Mouse (Mus musculus): ENCODE measurements at regions not wholly inside any gene's neighbourhood (a gene's known extent, or its start where the extent isn't known, plus 50 kb on each side); places are given as distances from the start of the nearest gene placed in this dataset.

DNA sequence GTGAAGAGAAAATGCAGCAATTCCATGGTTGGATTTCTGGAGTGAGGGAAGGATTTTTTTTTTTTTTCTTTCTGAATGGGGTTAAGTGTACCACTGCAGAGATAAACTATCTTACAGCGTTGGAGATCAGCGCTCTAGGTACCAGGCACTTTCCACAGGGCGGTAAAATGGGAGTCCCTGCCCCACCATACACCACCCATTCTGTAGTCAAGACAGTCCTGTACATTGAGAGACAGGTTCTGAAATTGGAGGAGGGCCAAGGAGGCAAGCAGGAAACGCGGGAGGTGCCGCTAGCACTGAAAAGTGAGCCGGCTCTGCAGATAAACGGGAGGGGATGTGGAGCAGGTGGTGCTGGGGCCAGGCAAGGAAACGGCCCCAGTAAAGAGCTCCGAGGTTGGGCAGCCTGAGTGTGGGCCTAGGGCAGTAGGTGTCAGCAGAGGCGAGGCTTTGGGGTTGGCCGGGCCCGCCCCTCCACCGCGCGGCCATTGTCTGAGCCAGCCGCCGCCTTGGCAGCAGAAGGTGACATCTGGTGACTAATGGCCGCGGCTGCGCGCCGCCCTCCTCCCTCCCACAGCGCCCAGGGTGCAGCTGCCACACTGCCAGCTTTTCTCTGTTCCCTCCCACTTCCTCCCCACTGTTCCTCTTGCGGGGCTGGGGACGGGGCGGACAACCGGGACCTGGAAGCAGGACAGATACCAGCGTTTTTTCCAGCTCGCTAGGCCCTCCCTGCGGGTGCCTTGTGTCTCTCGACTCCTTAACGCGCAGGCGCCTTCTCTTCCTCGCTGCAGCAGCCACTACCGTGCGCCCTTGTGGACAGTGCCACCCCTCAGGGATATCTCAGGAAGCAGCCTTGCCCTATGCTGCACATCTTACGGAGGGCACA is 292.1 kb downstream of the Rps24 start:
- Histone ChIP-seq H3K27me3 (ENCODE audit: control insufficient read depth, insufficient read depth, low read length) (no peaks in the 10 kb centered on the region), H3K4me3 (ENCODE audit: low read depth, low read length) (peak overlapping the region; percentile 26), H3K9ac (ENCODE audit: low read length) (peak overlapping the region; percentile 59), H3K4me1 (ENCODE audit: control insufficient read depth, insufficient read depth, low read length) (peaks cover 9% of the 10 kb centered on the region), H3K27ac (ENCODE audit: low read depth, low read length) (peak overlapping the region; percentile 92), H3K36me3 (ENCODE audit: control insufficient read depth, insufficient read depth, low read length) (no peaks in the 10 kb centered on the region), H3K9me3 (ENCODE audit: control insufficient read depth, low read length) (no peaks in the 10 kb centered on the region), H3K4me2 (ENCODE audit: low read depth) (peak overlapping the region; percentile 47)
- ATAC-seq (ENCODE audit: insufficient read depth, low FRiP score, low TSS enrichment) (peak; percentile 96), DNase-seq (ENCODE audit: low spot score) (peak; percentile 94)
- WGBS, result 1% methylated on average over 31 of the region's 39 CpGs

DNA sequence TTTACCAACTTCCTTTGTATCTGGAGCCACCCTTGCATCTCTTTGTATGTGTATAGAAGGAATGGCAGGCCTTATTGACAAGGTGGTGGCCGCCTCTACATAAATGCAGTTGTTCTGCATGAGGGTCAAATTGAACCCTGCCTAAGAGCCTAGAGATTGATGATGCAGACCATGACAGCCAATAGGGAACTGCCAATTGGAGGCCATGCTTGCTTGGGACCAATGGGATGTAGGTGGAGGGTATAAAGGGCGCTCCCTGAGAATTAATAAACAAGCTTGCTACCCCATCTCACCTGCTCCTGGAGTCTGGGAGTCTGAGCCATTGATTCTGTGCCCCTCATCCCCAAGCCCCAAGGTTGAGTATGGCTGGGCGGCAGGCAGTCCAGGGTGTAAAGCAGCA is 294.7 kb downstream of the Rps24 start:
- no peak for ATAC-seq (ENCODE audit: insufficient read depth, low FRiP score, low TSS enrichment)
- Histone ChIP-seq H3K27ac (ENCODE audit: low read depth, low read length) (no peak overlapping the region), H3K4me2 (ENCODE audit: low read depth) (no peak overlapping the region), H3K36me3 (ENCODE audit: control insufficient read depth, insufficient read depth, low read length) (no peaks in the 10 kb centered on the region), H3K9me3 (ENCODE audit: control insufficient read depth, low read length) (no peaks in the 10 kb centered on the region), H3K4me3 (ENCODE audit: low read depth, low read length) (no peak overlapping the region), H3K27me3 (ENCODE audit: control insufficient read depth, insufficient read depth, low read length) (no peaks in the 10 kb centered on the region), H3K4me1 (ENCODE audit: control insufficient read depth, insufficient read depth, low read length) (peaks cover 9% of the 10 kb centered on the region), H3K9ac (ENCODE audit: low read length) (no peak overlapping the region)
- 79% methylated on average over 3 of the region's 3 CpGs for WGBS
- DNase-seq (ENCODE audit: low spot score), result no peak

DNA sequence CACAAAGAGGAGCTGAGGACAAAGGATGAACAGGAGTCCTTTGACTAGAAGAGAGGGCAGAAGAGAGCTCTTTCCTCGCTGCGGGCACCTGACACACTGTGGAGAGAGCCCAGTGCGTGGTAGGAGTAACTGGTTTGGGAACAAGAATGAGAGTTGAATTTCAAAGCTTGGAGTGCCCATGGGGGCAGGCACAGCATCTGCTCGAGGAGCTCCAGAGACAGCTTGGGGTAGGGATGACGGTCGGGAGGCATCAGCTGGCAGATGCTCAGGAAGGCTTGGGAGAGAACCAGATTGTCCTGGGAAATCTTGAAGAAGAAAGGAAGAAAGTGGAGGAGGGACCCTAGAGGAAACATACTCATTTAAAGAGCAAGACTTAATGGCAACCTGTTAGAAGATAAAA is 297.0 kb downstream of the Rps24 start:
- Histone ChIP-seq H3K27me3 (ENCODE audit: control insufficient read depth, insufficient read depth, low read length) (no peaks in the 10 kb centered on the region), H3K4me2 (ENCODE audit: low read depth) (no peak overlapping the region), H3K27ac (ENCODE audit: low read depth, low read length) (no peak overlapping the region), H3K4me3 (ENCODE audit: low read depth, low read length) (no peak overlapping the region), H3K9me3 (ENCODE audit: control insufficient read depth, low read length) (no peaks in the 10 kb centered on the region), H3K9ac (ENCODE audit: low read length) (no peak overlapping the region), H3K36me3 (ENCODE audit: control insufficient read depth, insufficient read depth, low read length) (no peaks in the 10 kb centered on the region), H3K4me1 (ENCODE audit: control insufficient read depth, insufficient read depth, low read length) (peaks cover 9% of the 10 kb centered on the region)
- WGBS, result 74% methylated on average over 6 of the region's 6 CpGs
- ATAC-seq (ENCODE audit: insufficient read depth, low FRiP score, low TSS enrichment) (no peak), DNase-seq (ENCODE audit: low spot score) (no peak)

DNA sequence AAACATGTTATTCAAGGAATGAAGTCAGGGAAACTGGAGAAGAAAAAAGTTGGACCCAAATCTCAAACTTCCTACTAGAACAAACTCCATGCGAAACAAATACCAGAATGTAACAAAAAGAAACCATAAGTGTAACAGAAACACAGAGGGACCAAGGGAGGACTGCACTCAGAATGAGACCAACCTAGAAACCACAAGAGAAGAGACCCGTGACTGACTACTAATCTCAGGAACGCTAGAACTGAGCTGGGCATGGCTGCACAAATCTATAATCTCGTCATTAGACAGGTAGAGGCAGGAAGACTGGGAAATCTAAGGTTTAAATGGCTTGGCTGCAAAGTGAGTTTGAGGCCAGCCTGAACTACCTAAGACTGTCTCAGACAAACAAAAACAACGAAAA is 298.5 kb downstream of the Rps24 start:
- Histone ChIP-seq H3K27ac (ENCODE audit: low read depth, low read length) (no peak overlapping the region), H3K36me3 (ENCODE audit: control insufficient read depth, insufficient read depth, low read length) (no peaks in the 10 kb centered on the region), H3K9me3 (ENCODE audit: control insufficient read depth, low read length) (no peaks in the 10 kb centered on the region), H3K4me3 (ENCODE audit: low read depth, low read length) (no peak overlapping the region), H3K4me1 (ENCODE audit: control insufficient read depth, insufficient read depth, low read length) (no peaks in the 10 kb centered on the region; the same call in 1 of the 2 replicates), H3K4me2 (ENCODE audit: low read depth) (no peak overlapping the region), H3K27me3 (ENCODE audit: control insufficient read depth, insufficient read depth, low read length) (no peaks in the 10 kb centered on the region), H3K9ac (ENCODE audit: low read length) (no peak overlapping the region)
- ATAC-seq (ENCODE audit: insufficient read depth, low FRiP score, low TSS enrichment), result no peak
- DNase-seq (ENCODE audit: low spot score), result no peak
- whole genome bisulfite sequencing, result 89% methylated on average over 5 of the region's 5 CpGs

DNA sequence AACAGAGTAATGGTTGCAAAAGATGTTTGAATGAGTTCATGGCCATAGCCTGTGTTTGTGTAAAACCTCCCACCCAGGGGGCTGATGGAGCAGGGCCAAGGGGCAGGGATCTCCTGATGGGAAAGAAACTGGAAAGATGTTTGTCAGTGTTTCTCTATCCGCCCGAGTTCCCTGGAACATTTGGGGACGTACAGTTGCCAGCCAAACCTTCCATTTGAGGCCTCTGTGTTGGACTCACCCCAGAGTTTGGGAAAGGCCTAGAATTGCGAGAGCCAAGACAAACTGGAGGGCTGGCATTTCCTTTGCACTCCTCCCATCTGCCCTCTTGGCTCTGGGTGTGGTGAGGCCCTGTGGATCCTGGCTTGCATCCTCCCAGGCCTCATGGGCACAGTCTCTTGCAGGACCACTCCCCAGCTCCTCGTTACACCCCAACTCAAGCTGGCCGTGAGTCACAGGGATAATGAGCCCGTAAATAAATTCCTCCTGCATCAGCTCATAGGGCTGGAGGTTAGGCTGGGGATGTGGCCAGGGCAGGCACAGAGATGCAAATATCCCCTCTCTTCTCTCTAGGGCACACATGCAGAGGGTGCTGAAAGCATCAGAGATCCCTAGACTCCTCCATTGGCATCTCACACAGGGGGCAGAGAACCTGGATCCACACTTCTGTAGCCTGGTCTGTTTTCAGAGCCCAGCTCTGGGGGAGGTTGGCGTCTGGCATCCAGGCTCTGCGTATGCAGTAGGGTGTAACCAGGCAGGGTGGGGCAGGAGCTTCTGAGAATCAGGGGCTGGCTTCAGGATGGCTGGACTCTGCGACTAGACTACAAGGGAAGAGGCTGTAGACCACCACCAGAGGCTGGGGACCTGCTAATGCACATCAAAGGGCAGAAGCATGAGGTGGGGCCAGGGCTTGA is 306.7 kb downstream of the Rps24 start:
- Histone ChIP-seq H3K9me3 (ENCODE audit: control insufficient read depth, low read length) (no peaks in the 10 kb centered on the region), H3K4me3 (ENCODE audit: low read depth, low read length) (no peak overlapping the region), H3K27ac (ENCODE audit: low read depth, low read length) (no peak overlapping the region), H3K4me2 (ENCODE audit: low read depth) (no peak overlapping the region), H3K36me3 (ENCODE audit: control insufficient read depth, insufficient read depth, low read length) (no peaks in the 10 kb centered on the region), H3K27me3 (ENCODE audit: control insufficient read depth, insufficient read depth, low read length) (no peaks in the 10 kb centered on the region), H3K9ac (ENCODE audit: low read length) (no peak overlapping the region), H3K4me1 (ENCODE audit: control insufficient read depth, insufficient read depth, low read length) (0 out of 2 replicates have a peak, but pooled peaks cover 2% of the 10 kb centered on the region)
- WGBS, result 35% methylated on average over 10 of the region's 10 CpGs
- ATAC-seq (ENCODE audit: insufficient read depth, low FRiP score, low TSS enrichment) (no peak), DNase-seq (ENCODE audit: low spot score) (no peak)

DNA sequence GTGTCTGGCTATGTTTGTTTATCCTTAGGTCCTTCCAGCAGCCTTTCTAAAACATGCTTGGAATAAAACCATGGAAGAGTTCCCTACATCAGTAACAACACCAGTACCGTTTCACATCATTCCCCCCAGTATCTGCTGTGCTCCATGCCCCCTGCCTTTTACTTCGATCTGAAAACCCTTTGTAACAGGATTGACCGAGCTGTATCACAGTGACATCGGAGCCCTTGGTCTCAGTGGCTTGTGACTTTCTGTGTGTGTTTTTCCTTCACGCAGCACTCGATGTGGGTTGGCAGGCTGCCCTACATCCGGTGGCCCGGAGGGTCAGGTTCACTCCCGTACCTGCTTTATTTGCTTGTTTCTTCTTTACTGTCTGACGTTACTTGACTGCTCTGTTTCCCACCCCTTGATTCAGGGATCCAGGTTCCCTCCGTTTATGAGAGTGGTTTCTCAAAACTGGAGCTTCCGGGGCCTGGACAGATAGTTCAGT is 307.5 kb downstream of the Rps24 start:
- H3K27me3 ChIP-seq (ENCODE audit: control insufficient read depth, insufficient read depth, low read length), result no peaks in the 10 kb centered on the region
- no peak overlapping the region for H3K9ac ChIP-seq (ENCODE audit: low read length)
- no peaks in the 10 kb centered on the region for H3K36me3 ChIP-seq (ENCODE audit: control insufficient read depth, insufficient read depth, low read length)
- H3K4me3 ChIP-seq (ENCODE audit: low read depth, low read length), result no peak overlapping the region
- no peak for DNase-seq (ENCODE audit: low spot score)
- H3K27ac ChIP-seq (ENCODE audit: low read depth, low read length), result no peak overlapping the region
- no peaks in the 10 kb centered on the region for H3K9me3 ChIP-seq (ENCODE audit: control insufficient read depth, low read length)
- no peak overlapping the region for H3K4me2 ChIP-seq (ENCODE audit: low read depth)
- WGBS, result 78% methylated on average over 12 of the region's 12 CpGs
- 0 out of 2 replicates have a peak, but pooled peaks cover 2% of the 10 kb centered on the region for H3K4me1 ChIP-seq (ENCODE audit: control insufficient read depth, insufficient read depth, low read length)
- no peak for ATAC-seq (ENCODE audit: insufficient read depth, low FRiP score, low TSS enrichment)

DNA sequence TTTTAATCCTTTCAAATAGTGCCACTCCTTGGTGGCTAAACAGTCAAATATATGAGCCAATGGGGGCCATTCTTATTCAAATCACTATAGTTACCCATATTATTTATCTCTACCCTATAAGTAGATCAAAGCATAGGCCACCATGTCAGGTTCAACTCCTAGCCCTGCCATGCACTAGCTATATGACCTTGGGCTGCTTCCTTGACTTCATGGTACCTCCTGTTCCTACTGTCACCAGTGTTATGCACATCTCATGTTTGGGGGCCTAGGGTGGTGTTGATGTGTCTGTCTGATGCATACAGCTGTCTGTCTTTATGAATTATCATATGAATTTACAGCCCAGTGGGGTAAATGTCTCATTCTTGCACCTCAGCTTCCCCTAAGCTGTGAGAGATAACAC is 310.6 kb downstream of the Rps24 start:
- Histone ChIP-seq H3K4me3 (ENCODE audit: low read depth, low read length) (no peak overlapping the region), H3K9me3 (ENCODE audit: control insufficient read depth, low read length) (no peaks in the 10 kb centered on the region), H3K27me3 (ENCODE audit: control insufficient read depth, insufficient read depth, low read length) (no peaks in the 10 kb centered on the region), H3K36me3 (ENCODE audit: control insufficient read depth, insufficient read depth, low read length) (no peaks in the 10 kb centered on the region), H3K27ac (ENCODE audit: low read depth, low read length) (no peak overlapping the region), H3K9ac (ENCODE audit: low read length) (no peak overlapping the region), H3K4me2 (ENCODE audit: low read depth) (no peak overlapping the region), H3K4me1 (ENCODE audit: control insufficient read depth, insufficient read depth, low read length) (0 out of 2 replicates have a peak, but pooled peaks cover 2% of the 10 kb centered on the region)
- DNase-seq (ENCODE audit: low spot score) (no peak), ATAC-seq (ENCODE audit: insufficient read depth, low FRiP score, low TSS enrichment) (no peak)

DNA sequence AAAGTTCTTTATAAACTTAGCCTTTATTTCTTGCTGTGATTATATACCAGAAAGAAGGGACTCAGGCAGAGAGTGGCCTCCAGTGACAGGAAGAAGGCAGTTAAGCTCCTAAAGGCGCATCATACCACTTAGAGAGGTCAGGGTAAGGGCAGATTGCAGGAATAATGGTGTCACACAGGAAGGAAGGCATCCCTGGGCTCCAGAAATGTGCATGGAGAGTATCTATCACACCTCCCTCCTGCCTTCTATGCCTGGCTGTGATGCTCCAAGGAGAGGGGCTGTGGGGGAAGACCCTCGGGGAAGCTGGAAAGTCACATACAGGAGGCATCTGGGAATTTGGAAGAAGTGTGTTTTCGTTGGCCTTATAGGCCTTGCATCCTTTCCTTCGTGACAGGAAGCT is 311.1 kb downstream of the Rps24 start:
- 69% methylated on average over 4 of the region's 4 CpGs for WGBS
- Histone ChIP-seq H3K4me3 (ENCODE audit: low read depth, low read length) (no peak overlapping the region), H3K9me3 (ENCODE audit: control insufficient read depth, low read length) (no peaks in the 10 kb centered on the region), H3K27me3 (ENCODE audit: control insufficient read depth, insufficient read depth, low read length) (no peaks in the 10 kb centered on the region), H3K4me1 (ENCODE audit: control insufficient read depth, insufficient read depth, low read length) (0 out of 2 replicates have a peak, but pooled peaks cover 2% of the 10 kb centered on the region), H3K9ac (ENCODE audit: low read length) (no peak overlapping the region), H3K36me3 (ENCODE audit: control insufficient read depth, insufficient read depth, low read length) (no peaks in the 10 kb centered on the region), H3K4me2 (ENCODE audit: low read depth) (no peak overlapping the region), H3K27ac (ENCODE audit: low read depth, low read length) (no peak overlapping the region)
- no peak for ATAC-seq (ENCODE audit: insufficient read depth, low FRiP score, low TSS enrichment)
- DNase-seq (ENCODE audit: low spot score), result no peak

Data from neural tube, embryonic 11.5 days (tissue).